Mouse (Mus musculus) heart, adult 8-10 months (tissue): ENCODE measurements around the gene Myoz2. TPM values are rescaled to one million over a fixed set of nuclear protein-coding genes. Genes with fewer than 3 reads are reported as not detected.

ENCODE experiments used
- DNase-seq: peaks from one replicate; pipeline ENCODE4 v3.0.0; 2022; ENCODE audit warnings: low spot score
- microRNA-seq: library from miRNA; unstranded; fragments of <30 nt; microRNA quantifications from one replicate; pipeline ENCODE4 v1.2.0, GENCODE M21; 2022
- total RNA-seq, 4 experiments: library from RNA; stranded (reverse); gene quantifications; 2 replicates each; pipeline ENCODE4 v1.2.4; 2022

The Myoz2 gene
- total RNA-seq, 4 experiments from 2014 or later: 1,494 to 1,679 (median 1,556) TPM

DNA sequence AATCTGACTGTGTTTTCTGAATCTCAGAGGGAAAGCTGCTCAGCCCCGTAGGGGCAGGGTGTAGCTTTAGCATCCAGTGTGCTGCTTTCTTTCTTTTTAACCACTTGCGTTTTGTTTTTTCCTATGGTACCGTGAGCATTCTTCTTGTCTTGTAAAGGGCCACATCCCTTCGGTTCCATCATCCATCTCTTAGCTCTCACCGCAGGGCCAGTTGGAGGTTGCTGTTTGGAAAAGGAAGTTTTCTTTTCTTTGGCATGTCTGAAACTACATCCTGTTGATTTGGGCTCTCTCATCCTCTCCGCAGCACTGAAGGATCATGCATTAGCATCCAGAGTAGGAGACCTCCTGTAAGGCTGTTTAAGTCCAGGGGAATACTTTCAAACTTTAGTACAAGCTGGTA, 25.4 kb downstream of the Myoz2 start:
- DNase-seq: no peak

DNA sequence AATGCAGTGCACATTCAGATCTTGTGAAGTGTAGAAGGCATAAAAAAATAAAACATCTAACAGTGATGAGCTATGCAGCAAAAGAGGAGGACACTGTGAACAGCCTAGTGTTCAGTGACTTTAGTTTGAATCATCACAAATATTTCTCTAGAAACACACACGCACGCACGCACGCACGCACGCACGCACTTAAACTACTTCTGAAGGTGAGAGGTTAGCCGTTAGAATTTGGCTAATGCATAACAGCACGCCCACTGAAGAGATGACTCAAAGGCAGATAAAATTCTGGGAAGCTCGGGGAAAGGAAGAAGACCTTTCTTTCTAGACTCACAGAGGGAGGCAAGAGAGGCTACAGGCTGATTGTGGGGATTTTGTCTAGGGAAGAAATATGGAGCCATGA, 27.4 kb downstream of the Myoz2 start:
- DNase-seq: no peak

DNA sequence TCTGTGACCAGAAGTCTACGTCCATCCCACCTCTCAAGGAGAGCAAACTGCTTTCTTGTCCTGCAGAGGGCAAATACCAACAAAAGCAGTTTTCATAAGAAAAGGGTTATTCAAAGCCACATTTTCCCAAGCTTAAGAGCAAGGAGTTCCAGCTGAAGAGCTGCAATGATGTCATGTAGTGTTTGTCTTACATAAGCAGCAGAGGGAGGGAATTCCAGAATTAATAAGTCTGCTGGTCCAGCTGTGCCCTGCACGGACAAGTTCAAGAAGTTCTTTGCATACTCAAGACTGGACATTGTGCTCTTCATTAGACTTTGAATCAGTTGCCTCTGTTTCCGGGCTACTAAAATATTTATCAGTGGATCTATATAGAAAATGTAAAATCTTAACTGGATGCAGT, 33.8 kb downstream of the Myoz2 start:
- DNase-seq: no peak

DNA sequence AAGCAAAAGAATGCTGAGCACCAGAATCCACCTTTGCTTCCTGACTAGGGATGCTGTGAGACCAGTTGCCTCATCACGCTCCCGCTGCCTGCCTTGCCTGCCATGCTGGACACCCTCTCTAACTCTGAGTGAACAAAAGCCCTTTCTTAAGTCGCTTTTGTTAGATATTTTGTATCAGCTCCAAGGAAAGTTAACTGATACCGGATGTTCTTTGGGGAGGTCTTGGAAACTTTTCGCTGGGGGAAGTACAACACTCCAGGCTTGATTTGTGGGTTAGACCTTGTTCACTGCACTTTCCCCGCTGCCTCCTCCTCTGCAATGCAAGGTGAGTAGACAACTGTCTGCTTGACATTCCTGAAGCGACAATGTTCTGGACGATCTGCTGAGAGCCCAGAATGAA, 36.3 kb downstream of the Myoz2 start:
- no peak for DNase-seq

DNA sequence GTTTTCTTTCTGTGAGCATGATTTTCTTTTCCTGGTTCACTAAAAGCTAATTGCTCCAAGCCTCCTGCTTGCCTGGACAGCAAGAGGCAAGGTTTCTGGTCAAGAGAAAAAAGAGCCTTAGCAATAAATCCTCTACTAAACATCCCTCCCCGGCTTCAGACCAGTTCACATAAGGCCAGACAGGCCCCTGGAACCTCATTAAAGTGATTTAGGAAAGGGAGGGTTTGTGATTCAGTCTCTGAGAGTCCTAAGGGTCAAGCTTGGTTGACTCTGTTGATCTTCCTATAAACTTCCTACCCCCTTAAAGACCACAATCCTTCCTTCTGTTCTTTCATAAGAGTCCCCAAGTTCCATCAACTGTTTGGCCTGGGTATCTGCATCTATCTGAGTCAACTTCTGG, 37.8 kb downstream of the Myoz2 start:
- no peak for DNase-seq

DNA sequence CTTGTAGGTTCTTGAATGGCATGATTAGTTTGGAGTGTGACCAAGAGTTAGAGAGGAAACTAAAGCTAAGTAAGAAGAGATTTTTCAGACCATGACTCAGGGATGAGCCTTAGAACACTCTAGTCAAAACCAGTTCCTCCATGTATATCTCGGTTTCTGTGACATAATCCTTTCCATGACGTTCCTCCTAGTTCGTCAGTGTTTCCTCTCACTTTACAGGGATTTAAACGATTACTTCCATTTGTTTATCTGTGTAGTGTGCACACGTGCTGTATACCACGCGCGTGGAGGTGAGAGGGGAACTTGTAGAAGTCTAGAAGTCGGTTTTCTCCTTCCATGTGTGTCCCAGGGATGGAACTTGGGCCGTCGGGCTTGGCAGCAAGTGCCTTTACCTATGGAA, 47.9 kb downstream of the Myoz2 start:
- DNase-seq: no peak

DNA sequence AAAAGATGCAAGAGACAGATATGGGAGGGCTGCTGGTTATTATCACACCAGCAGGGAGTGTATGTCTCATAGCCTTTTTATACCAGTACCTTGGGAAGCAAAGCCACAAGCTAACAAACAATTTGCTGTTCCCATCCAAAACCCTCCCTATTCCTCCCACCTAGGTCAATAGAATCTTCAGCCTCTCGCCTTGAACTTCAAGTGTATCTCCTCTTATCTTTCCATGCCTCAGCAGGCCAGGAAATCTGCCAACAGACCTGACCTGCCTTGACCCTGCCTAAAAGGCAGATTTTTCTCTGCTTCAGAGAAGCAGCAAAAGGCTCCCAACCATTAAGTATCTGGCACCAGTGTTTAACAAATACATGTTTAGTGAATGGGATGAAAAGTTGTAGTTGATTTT, 48.4 kb downstream of the Myoz2 start:
- no peak for DNase-seq

DNA sequence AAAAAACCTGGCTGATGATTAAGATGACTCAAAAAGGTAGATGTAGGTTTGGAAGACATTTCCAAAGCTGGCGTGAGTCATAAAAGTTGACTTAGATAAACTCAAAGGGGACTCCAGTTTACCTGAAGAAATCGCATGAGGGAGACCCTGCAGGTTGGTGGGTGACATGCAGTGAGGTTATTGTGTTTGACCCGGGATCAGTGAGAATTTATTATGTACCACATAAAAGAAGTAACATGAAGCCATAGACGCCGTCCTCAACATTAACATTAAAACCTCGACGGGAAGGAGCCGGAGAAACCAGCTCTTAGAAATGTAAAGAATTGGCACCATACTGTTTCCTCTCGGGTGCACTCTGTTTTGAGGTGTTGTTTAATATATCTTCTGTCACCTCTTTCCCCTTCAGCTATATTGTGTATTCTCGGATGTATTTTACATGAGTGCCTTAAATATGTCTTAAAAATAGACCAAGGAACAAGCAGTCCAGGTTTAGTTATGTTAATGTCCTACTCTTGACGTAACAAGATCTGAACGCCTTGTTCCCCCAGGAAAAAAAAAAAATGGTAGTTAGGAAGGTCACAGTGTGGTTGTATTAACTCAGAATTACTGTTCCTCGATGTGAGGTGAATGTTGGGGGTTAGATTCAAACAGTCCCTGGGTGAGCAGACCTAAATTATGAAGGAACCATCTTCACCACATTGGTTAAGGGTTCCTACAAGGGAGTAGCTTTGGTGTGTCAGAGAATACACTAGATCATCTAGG, 49.5 kb downstream of the Myoz2 start:
- no peak for DNase-seq

DNA sequence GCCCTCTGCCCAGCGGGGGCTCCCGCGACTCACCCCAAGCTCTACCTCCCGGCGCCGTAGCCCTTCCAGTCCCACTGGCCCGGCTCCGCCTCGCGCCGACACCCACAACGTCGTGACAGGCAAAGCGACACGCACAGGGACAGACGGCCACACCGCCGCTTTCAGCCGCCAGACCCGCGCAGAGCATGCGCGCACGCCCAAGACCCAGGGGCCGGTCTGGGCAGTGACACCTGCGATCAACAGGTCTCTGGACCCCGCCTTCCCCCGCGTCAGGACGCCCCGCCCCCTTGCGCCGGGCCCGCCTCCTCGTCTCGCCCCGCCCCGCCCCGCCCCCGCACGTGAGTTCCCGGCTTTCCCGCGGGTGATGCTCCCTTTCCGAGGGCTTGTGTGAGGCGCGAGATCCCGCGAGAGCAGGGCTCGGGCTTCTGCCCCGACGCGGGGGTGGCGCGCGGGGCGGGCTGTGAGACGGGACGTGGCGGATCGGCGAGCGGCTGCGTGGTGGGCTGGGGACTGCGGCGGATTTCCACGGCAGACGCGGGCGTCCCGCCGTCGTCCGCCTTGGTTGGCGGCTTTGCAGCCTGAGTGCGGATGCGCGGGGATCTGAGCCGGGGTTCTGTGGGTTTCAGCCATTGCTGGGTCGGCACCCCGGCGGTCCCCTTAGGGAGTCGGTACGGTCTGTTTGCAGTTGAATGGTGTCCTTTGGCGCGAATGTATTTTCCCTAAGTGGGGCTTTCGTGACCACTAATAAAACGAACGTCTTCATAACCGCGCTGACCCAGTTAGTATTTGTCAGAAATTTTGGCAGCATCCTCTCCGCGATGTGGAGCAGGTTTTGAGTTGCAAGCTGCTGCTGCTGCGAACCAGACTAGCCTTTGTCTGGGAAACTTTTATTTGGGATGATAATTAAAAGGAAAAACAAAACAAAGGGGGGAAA, 50.3 kb downstream of the Myoz2 start, which contains the start of gene Usp53:
TSS of gene Usp53 (minus strand) at position 262 of the 934 bp plus-strand sequence.
- DNase-seq: peak; percentile 89

DNA sequence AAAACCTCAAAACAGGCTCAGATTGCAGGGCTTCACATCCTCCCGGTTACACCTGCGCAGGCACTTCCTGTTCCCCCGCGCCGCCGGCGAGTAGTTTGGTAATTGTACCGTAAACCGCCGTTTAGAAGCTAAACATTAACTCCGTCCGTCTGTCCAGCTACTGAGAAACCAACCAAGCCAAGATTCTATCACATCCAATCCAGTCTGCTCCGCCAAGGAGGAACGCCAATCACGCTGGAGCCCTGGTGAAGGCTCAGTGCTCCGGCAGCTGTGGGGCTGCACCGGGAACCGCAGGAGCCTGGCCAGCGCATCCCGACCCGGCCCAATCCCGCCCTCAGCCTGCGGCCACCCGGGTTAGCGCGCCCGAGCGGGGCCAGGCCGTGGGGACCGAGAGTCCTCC, 51.0 kb downstream of the Myoz2 start:
- no peak for DNase-seq

DNA sequence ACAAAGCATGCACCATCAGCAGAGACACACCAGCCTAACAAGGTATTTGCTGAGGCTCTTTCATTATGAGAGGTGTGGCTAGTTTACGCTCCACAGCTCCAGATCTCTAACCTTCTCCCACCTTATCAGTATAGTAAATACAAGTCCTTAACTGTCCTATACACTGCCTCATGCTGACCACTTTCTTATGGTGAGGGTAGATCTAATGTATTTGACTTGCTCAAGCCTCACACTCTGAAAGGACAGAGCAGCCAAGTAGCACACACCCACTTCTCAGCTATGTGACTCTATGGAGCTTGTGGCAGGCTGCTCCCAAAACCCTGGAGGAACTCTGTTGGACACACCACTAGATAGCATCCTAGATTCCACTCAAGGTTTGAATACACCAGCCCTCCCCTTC, 58.9 kb downstream of the Myoz2 start:
- DNase-seq: no peak

DNA sequence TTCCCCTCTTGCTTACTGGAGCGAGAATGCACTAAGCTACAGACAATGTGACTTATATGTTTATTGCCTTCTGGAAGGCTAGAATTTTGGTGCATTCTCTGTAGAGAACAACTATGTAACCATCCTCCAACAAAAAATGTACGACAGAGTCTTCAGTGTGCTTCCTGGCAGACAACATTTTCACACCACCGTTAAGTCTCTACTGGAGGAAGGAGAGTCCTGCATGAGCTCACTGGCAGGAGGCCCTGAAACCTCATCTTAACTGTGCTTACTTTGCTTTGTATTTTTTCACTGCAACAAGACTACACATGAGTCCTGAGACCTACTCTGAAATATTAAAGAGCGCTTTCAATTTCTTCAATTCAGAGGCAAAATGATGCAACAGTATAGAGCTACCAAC, 59.5 kb downstream of the Myoz2 start:
- DNase-seq: no peak

DNA sequence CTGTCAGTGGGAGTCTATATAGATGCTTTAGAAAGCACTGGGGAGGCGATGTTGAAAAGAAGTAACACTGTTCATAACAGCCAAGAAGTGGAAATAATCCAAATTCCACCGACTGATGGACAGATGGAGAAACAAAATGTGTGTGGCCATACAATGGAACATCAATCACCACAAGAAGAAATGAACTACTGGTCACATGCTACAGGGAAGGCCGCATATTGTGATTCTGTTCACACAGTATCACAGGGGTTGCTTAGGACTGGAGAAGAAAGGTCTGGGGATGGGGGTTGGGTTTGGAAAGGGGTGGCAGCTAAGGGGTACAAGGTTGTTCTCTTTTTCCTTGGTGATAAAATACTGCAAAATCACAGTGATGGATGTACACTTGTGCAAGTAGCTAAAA, 60.0 kb downstream of the Myoz2 start:
- DNase-seq: no peak

DNA sequence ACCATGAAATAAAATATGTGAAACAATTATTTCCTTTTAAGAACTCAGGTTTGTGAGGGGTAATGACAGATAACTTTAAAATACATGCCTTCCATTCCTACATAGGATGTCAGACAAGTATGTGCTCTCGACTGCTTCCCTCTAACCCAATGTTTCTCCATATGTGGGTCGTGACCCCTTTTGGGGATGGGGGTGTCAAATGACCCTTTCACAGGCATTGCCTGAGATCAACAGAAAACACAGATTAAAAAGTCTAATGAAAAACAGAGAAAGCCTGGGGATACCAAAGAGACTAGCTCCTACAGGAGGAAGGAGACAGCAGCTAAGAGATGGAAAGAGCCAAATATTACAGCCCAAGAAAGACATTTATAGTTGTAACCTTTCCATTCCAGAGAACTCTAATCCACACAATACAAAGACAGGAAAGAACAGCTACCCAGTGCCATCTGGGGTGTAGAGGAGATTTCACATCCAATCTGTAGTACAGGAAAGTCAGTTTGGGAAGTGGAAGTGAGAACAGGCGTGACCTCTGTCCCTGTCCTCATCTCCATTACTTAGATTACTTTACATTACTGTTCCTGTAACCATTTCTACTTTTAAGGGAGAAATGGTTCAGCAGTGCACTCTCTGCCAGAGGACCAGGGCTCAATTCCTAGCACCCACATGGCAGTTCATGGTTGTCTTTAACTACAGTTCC, 62.5 kb downstream of the Myoz2 start:
- DNase-seq: no peak

DNA sequence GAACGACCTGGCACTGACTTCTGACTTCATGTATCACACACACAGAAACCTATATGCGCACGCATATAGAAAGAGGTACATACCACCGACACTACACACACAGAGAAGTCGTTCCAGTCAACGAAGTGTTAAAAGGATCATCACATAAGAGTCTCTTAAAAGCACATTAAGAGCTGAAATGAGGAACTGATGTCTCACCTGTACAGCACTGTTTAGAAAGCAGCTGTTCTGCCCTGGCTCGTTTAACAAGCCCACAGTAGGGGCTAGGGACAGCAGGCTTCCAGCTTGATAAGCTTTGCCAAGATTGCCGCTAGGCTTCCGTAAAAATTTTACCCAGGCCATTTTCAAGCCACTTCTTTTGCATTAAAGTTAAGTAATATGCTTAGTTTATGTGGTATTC, 66.4 kb downstream of the Myoz2 start:
- no peak for DNase-seq

DNA sequence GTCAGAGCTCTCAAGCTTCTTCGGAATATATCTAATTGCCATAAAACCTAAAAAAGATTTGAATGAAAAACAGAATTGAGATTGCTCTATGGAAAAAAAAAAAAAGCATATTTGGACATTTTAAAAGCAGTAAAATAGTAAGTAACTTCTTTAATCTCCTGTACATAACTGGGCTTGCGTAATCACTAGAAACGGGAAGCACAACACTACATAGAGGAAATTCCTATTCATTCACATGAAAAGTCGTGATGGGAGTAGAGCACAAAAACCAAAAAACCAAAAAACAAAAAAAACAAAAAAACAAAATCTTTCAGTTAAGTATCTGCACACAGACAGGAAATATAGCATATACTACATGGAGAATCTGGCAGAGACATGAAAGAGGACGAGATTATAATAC, 70.5 kb downstream of the Myoz2 start:
- no peak for DNase-seq

Small RNA genes lying within 50 kb of the gene (microRNA-seq; reads per million reads assigned to microRNA genes)
- gene Gm22066: not detected

Other genes with a start within 250 kb of the Myoz2 start
- not detected for gene Fabp2, start 139.9 kb downstream of the Myoz2 start, total RNA-seq
- not detected for gene Gm10959, start 115.7 kb downstream of the Myoz2 start, total RNA-seq
- 10 to 100 TPM; 75.6 to 96.5 (median 88.1) TPM for gene 1810037I17Rik, start 110.8 kb downstream of the Myoz2 start, total RNA-seq
- 10 to 100 TPM in 3 of 4 experiments, 1 to 10 TPM in 1; 7.7 to 13.3 (median 11.3) TPM for gene Usp53, start 50.5 kb downstream of the Myoz2 start, total RNA-seq
- 100 to 1,000 TPM in 2 of 4 experiments, 10 to 100 TPM in 2; 91.9 to 102 (median 100) TPM for gene Synpo2, start 201.1 kb upstream of the Myoz2 start, total RNA-seq
- gene Sec24d, start 232.4 kb upstream of the Myoz2 start, total RNA-seq: 10 to 100 TPM; 31.1 to 37.7 (median 35.0) TPM